Mouse (Mus musculus): ENCODE data around the gene Becn1. TPM values are rescaled to one million over a fixed set of nuclear protein-coding genes. Genes with fewer than 3 reads are reported as not detected.
A peak's percentile ranks its signal among the peaks of the same experiment; 100 is the strongest.

Gene Becn1
- total RNA-seq, 4 experiments from 2014 or later = 86.0 to 113 (median 101) TPM

DNA sequence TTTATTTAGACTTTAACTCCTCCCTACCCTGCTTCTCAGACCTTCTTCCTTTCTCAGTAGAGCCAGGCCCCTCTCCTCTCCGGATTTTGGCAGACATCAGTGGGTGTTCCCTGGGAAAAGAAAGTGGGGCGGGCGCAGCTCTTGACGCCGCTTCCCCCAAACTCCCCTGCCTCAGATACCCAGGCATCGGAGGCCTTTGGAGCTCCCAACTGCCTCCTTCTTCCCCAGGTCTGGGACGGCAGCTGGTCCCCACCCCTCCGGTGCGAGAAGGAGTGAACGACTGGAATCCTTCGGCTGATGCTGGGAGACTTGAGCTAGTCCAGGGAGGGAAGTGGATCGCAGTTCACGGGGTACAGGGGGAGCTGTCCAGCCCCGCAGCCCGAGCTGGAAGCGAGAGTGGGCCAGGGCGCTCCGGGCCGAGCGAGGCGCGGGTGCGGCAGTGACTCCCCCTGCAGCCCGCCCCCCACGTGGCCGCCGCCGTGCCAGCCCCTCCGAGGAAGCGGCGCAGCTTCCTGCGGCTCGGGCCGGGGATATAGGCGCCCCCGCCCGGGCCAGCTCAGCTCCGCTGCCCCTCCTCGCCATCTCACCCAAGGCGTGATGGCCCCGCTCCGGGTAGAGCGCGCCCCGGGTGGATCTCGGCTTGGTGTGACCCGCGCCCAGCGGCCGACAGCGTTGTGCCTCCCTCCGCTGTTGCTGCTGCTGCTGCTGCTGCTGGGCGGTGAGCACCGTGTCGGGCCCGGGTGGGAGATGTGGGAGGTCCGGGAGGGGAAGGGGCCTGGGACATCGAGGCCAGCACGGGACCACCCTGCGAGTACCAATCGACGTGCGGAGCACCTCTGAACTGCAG, 56.0 kb downstream of the Becn1 start, which contains the start of gene Ramp2:
TSS of gene Ramp2 (plus strand) at position 174 of the 847 bp plus-strand sequence.
- no peak for DNase-seq (ENCODE audit: low spot score in 2 of 2)

DNA sequence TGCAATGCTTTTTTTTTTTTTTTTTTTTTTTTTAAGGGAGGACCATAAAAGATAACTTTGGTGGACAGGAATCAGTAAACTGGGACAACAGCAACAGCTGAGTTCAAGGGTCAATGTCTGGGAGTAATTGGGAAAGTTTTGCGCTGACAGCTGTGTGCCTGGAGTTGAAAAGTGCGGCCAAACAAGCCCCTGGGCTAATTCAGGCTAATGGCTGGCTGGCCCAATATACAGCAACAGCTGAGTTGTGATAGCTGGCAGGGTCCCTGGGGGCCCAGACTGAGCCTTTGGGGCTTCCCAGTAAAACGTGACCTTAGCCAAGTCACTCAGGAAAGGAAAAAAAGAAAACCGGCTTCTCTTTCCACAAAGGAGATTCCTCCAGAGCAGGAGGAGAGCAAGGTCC, 57.0 kb downstream of the Becn1 start:
- DNase-seq (ENCODE audit: low spot score in 2 of 2) = peak; percentile 50 to 63

DNA sequence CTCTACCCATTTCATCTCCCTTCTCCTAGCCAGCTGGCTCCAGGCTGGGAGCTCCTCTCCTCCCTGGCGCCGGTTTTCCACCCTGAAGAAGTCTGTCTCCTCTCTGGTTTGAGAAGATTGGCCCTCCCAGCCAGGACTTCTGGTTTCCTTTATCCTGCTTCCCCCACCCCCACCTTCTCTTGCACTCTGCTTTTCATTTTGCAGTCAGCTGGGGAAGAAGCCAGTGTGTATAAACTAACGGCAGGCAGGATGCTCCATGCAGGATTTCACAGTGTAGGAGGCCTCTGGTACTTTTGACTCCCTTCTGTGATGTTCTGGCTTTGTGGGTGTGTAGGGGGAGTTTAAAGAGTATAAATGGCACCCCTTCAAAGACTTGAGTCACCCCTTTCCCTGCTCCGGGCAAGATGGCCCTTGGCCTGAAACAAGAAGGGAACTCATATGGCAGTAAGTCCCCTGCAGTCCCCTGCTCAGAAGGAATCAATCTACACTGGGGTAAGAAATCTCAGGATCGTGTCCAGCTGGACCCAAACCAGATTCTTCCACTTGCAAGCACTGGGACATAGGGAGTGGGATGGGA, 63.9 kb downstream of the Becn1 start:
- no peak for DNase-seq (ENCODE audit: low spot score in 2 of 2)

DNA sequence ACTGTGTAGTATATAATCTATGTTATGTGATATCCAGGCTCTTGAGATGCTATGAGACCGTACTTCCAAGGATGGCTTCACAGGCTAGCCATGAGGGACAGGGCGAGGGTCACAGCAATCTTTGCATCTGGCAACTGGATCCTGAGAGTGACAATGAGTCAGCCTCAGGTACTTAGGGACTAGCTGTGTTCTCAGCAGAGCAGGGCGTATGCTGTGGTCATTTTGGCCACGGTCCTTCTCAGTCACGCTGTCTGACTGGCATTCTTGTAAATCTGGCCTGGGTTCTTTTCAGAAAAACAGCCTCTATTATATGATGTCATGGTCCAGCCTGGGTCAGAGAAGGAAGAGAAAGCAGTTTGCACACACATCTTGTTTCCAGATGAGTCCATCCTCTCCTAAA, 65.3 kb downstream of the Becn1 start:
- no peak for DNase-seq (ENCODE audit: low spot score in 2 of 2)

Other genes starting within 250 kb of the Becn1 start
- 1 to 10 TPM; 2.9 to 4.8 (median 4.0) TPM for gene Naglu, start 232.3 kb downstream of the Becn1 start, total RNA-seq (2022)
- under 1 TPM in 1 of 4 experiments, not detected in 3; 0.21 TPM for gene Hsd17b1, start 223.9 kb downstream of the Becn1 start, total RNA-seq (2022)
- 10 to 100 TPM in 1 of 4 experiments, 1 to 10 TPM in 3; 7.2 to 11.0 (median 8.5) TPM for gene Coasy, start 219.7 kb downstream of the Becn1 start, total RNA-seq (2022)
- 10 to 100 TPM in 2 of 4 experiments, 1 to 10 TPM in 2; 8.0 to 12.3 (median 9.4) TPM for gene Mlx, start 215.0 kb downstream of the Becn1 start, total RNA-seq (2022)
- gene Psmc3ip, start 206.8 kb downstream of the Becn1 start, total RNA-seq (2022) = 1 to 10 TPM; 1.3 to 1.5 (median 1.4) TPM
- gene Retreg3, start 182.4 kb downstream of the Becn1 start, total RNA-seq (2022) = 10 to 100 TPM; 28.8 to 30.4 (median 30.1) TPM
- 10 to 100 TPM; 23.2 to 27.9 (median 25.9) TPM for gene Tubg1, start 182.3 kb downstream of the Becn1 start, total RNA-seq (2022)
- 1 to 10 TPM; 2.9 to 3.6 (median 3.2) TPM for gene Tubg2, start 146.4 kb downstream of the Becn1 start, total RNA-seq (2022)
- 1 to 10 TPM in 1 of 4 experiments, under 1 TPM in 3; 0.67 to 1.3 (median 0.81) TPM for gene Cntnap1, start 131.8 kb downstream of the Becn1 start, total RNA-seq (2022)
- gene Plekhh3, start 130.9 kb downstream of the Becn1 start, total RNA-seq (2022) = 10 to 100 TPM; 25.6 to 38.5 (median 33.9) TPM
- not detected for gene Ccr10, start 126.8 kb downstream of the Becn1 start, total RNA-seq (2022)
- gene Ezh1, start 75.8 kb downstream of the Becn1 start, total RNA-seq (2022) = 10 to 100 TPM; 24.3 to 31.0 (median 26.2) TPM
- 10 to 100 TPM; 19.3 to 28.6 (median 25.4) TPM for gene Ramp2, start 56.3 kb downstream of the Becn1 start, total RNA-seq (2022)
- gene Vps25, start 48.6 kb downstream of the Becn1 start, total RNA-seq (2022) = 10 to 100 TPM; 44.9 to 48.1 (median 47.2) TPM
- gene Wnk4, start 41.7 kb downstream of the Becn1 start, total RNA-seq (2022) = under 1 TPM in 3 of 4 experiments, not detected in 1; 0.12 to 0.49 (median 0.32) TPM
- under 1 TPM in 3 of 4 experiments, not detected in 1; 0.29 to 0.53 (median 0.34) TPM for gene Cntd1, start 23.3 kb downstream of the Becn1 start, total RNA-seq (2022)
- gene Coa3, start 23.2 kb downstream of the Becn1 start, total RNA-seq (2022) = 10 to 100 TPM; 71.9 to 80.9 (median 76.5) TPM
- 10 to 100 TPM; 59.5 to 80.8 (median 69.4) TPM for gene Psme3, start 13.9 kb upstream of the Becn1 start, total RNA-seq (2022)
- gene Aoc2, start 22.8 kb upstream of the Becn1 start, total RNA-seq (2022) = 1 to 10 TPM in 1 of 4 experiments, under 1 TPM in 3; 0.46 to 1.1 (median 0.59) TPM
- gene Aoc3, start 28.3 kb upstream of the Becn1 start, total RNA-seq (2022) = 10 to 100 TPM in 1 of 4 experiments, 1 to 10 TPM in 3; 2.0 to 11.5 (median 5.1) TPM
- under 1 TPM in 1 of 4 experiments, not detected in 3; 0.16 TPM for gene G6pc, start 65.3 kb upstream of the Becn1 start, total RNA-seq (2022)
- gene Aarsd1, start 115.3 kb upstream of the Becn1 start, total RNA-seq (2022) = 10 to 100 TPM; 17.4 to 25.9 (median 25.2) TPM
- gene Gm27029, start 122.5 kb upstream of the Becn1 start, total RNA-seq (2022) = 10 to 100 TPM in 2 of 4 experiments, 1 to 10 TPM in 2; 4.4 to 13.0 (median 8.2) TPM
- 1 to 10 TPM; 7.7 to 8.5 (median 7.9) TPM for gene Rundc1, start 122.8 kb upstream of the Becn1 start, total RNA-seq (2022)
- gene Ptges3l, start 123.0 kb upstream of the Becn1 start, total RNA-seq (2022) = 10 to 100 TPM; 82.1 to 86.1 (median 84.0) TPM
- 10 to 100 TPM; 20.8 to 47.8 (median 31.7) TPM for gene Rpl27, start 140.0 kb upstream of the Becn1 start, total RNA-seq (2022)
- 1 to 10 TPM; 7.4 to 9.7 (median 8.7) TPM for gene Ifi35, start 146.1 kb upstream of the Becn1 start, total RNA-seq (2022)
- 1 to 10 TPM; 2.4 to 3.9 (median 3.5) TPM for gene Rnd2, start 162.7 kb upstream of the Becn1 start, total RNA-seq (2022)
- 10 to 100 TPM in 2 of 4 experiments, 1 to 10 TPM in 2; 7.9 to 14.0 (median 9.8) TPM for gene Vat1, start 163.9 kb upstream of the Becn1 start, total RNA-seq (2022)
- under 1 TPM in 2 of 4 experiments, not detected in 2; 0.07 to 0.11 TPM for gene Brca1, start 249.7 kb upstream of the Becn1 start, total RNA-seq (2022)
- gene Nbr1, start 249.9 kb upstream of the Becn1 start, total RNA-seq (2022) = 10 to 100 TPM; 61.4 to 66.8 (median 65.4) TPM

Measured in gastrocnemius, adult 8-10 months (tissue).